Mouse (Mus musculus): Measurements from ENCODE around the gene Alpk1.

Gene Alpk1

GRCm38 (mm10) chr3:127743614-127744365 is 36.5 kb downstream of the Alpk1 start:
- no peak for DNase-seq (ENCODE audit: low spot score in 2 of 2)

GRCm38 (mm10) chr3:127741473-127741872 is 38.9 kb downstream of the Alpk1 start:
- DNase-seq (ENCODE audit: low spot score in 2 of 2), result no peak

GRCm38 (mm10) chr3:127737876-127738275 is 42.5 kb downstream of the Alpk1 start:
- no peak for DNase-seq (ENCODE audit: low spot score in 2 of 2)

- DNase-seq (ENCODE audit: low spot score in 2 of 2), result no peak
Observed at GRCm38 (mm10) chr3:127735395-127735794, 44.9 kb downstream of the Alpk1 start.

- no peak for DNase-seq (ENCODE audit: low spot score in 2 of 2)
Observed at GRCm38 (mm10) chr3:127729513-127730137, 50.7 kb downstream of the Alpk1 start.

GRCm38 (mm10) chr3:127728851-127729512 is 51.3 kb downstream of the Alpk1 start:
- DNase-seq (ENCODE audit: low spot score in 2 of 2), result no peak

GRCm38 (mm10) chr3:127728046-127728445 is 52.3 kb downstream of the Alpk1 start:
- DNase-seq (ENCODE audit: low spot score in 2 of 2), result no peak

- DNase-seq (ENCODE audit: low spot score in 2 of 2), result no peak
Observed at GRCm38 (mm10) chr3:127720948-127721347, 59.4 kb downstream of the Alpk1 start.

GRCm38 (mm10) chr3:127720050-127720449 is 60.3 kb downstream of the Alpk1 start:
- DNase-seq (ENCODE audit: low spot score in 2 of 2), result no peak

GRCm38 (mm10) chr3:127719601-127720000 is 60.7 kb downstream of the Alpk1 start:
- no peak for DNase-seq (ENCODE audit: low spot score in 2 of 2)

- no peak for DNase-seq (ENCODE audit: low spot score in 2 of 2)
Observed at GRCm38 (mm10) chr3:127716759-127717158, 63.6 kb downstream of the Alpk1 start.

- DNase-seq (ENCODE audit: low spot score in 2 of 2), result no peak
Observed at GRCm38 (mm10) chr3:127713112-127713511, 67.2 kb downstream of the Alpk1 start.

GRCm38 (mm10) chr3:127711536-127711935 is 68.8 kb downstream of the Alpk1 start:
- DNase-seq (ENCODE audit: low spot score in 2 of 2), result no peak

GRCm38 (mm10) chr3:127707089-127707485 is 73.2 kb downstream of the Alpk1 start:
- DNase-seq (ENCODE audit: low spot score in 2 of 2), result no peak

GRCm38 (mm10) chr3:127706445-127707088 is 73.8 kb downstream of the Alpk1 start:
- no peak for DNase-seq (ENCODE audit: low spot score in 2 of 2)

GRCm38 (mm10) chr3:127705515-127706444 is 74.5 kb downstream of the Alpk1 start:
- no peak for DNase-seq (ENCODE audit: low spot score in 2 of 2)

- DNase-seq (ENCODE audit: low spot score in 2 of 2), result no peak
Observed at GRCm38 (mm10) chr3:127705139-127705514, 75.2 kb downstream of the Alpk1 start.

GRCm38 (mm10) chr3:127701196-127701825 is 79.0 kb downstream of the Alpk1 start:
- DNase-seq (ENCODE audit: low spot score in 2 of 2), result no peak

GRCm38 (mm10) chr3:127698636-127699035 is 81.7 kb downstream of the Alpk1 start:
- no peak for DNase-seq (ENCODE audit: low spot score in 2 of 2)

- no peak for DNase-seq (ENCODE audit: low spot score in 2 of 2)
Observed at GRCm38 (mm10) chr3:127696541-127696940, 83.8 kb downstream of the Alpk1 start.

All from natural killer cell, adult 2 months (primary cell).